Comparison of ENCODE assay signal across 9 mouse cellular contexts in genomic region chr15:101039651-101040050, GRCm38 (mm10). TPM values are rescaled to one million over a fixed set of nuclear protein-coding genes. Genes with fewer than 3 reads are reported as not detected.
DNase-seq lines count a peak whose midpoint lies in the region; ATAC-seq and TF ChIP-seq lines count a peak whose summit lies in the region.
"Had no signal": no experiment of that assay in that cellular context is flagged by ENCODE, and none has a peak within 500 bp of the region (broad histone marks: within the 10 kb centered on the region; RNA-seq: fewer than 3 reads in every experiment).

No protein-coding gene starts in this region.

- no peak for DNase-seq in intestine, embryonic 14.5 days (ENCODE audit: low spot score)
- peak; percentile 20 for DNase-seq in thymus, adult 2 months
- no peak for DNase-seq in thymus, adult 18-20 months
- no peak for DNase-seq in urinary bladder, postnatal 25 days (ENCODE audit: low spot score)
- no peak for DNase-seq in frontal cortex, postnatal 36 days (ENCODE audit: low spot score in 2 of 2)
- DNase-seq: gastrocnemius, postnatal 36 days; right cerebral cortex, adult 18-20 months had no signal

- no peaks in the 10 kb centered on the region for H3K4me1 ChIP-seq in intestine, embryonic 14.5 days (replicated peaks; ENCODE audit: control insufficient read depth, insufficient read depth, low read length)
- H3K4me1 ChIP-seq in intestine, embryonic 16.5 days (ENCODE audit: control insufficient read depth, insufficient read depth, low read length), result no peaks in the 10 kb centered on the region
- no peaks in the 10 kb centered on the region for H3K4me1 ChIP-seq in thymus, adult 2 months (replicated peaks; ENCODE audit: control insufficient read depth, insufficient read depth, low read length)
- no peaks in the 10 kb centered on the region for H3K4me1 ChIP-seq in intestine, embryonic 15.5 days (replicated peaks)

- peak overlapping the region; percentile 32; the same call in 1 of the 2 replicates for H3K4me2 ChIP-seq in intestine, embryonic 14.5 days (ENCODE audit: low read length)
- H3K4me2 ChIP-seq in intestine, embryonic 16.5 days (ENCODE audit: low read depth, low read length), result no peak overlapping the region
- 0 out of 2 replicates have a peak overlapping the region, but pooled peaks have one; percentile 25 for H3K4me2 ChIP-seq in intestine, embryonic 15.5 days (replicated peaks)

- no peak for TF ChIP-seq POLR2A in thymus, adult 2 months (IDR thresholded peaks at IDR 0.05; ENCODE audit: control insufficient read depth, extremely low read depth, insufficient read depth, low read length, poor library complexity)

- no peak overlapping the region for H3K4me3 ChIP-seq in intestine, embryonic 14.5 days (ENCODE audit: low read depth, low read length)
- H3K4me3 ChIP-seq in intestine, embryonic 16.5 days (ENCODE audit: low read length), result no peak overlapping the region
- no peak overlapping the region for H3K4me3 ChIP-seq in thymus, adult 2 months (ENCODE audit: control insufficient read depth, insufficient read depth, low read length)
- H3K4me3 ChIP-seq in intestine, embryonic 15.5 days (replicated peaks), result no peak overlapping the region

- WGBS in intestine, embryonic 14.5 days, result 51% methylated on average over 17 of the region's 17 CpGs
- WGBS in intestine, embryonic 16.5 days, result 51% methylated on average over 17 of the region's 17 CpGs
- WGBS in thymus, adult 2 months, result 45% methylated on average over 17 of the region's 17 CpGs
- 54% methylated on average over 17 of the region's 17 CpGs for WGBS in intestine, embryonic 15.5 days

- peaks cover 42% of the 10 kb centered on the region for H3K27me3 ChIP-seq in intestine, embryonic 14.5 days (replicated peaks; ENCODE audit: control insufficient read depth, insufficient read depth, low read length)
- H3K27me3 ChIP-seq in intestine, embryonic 16.5 days (replicated peaks; ENCODE audit: control insufficient read depth, insufficient read depth, low read length), result peaks cover 34% of the 10 kb centered on the region
- H3K27me3 ChIP-seq in thymus, adult 2 months (ENCODE audit: control insufficient read depth, insufficient read depth, low read length), result no peaks in the 10 kb centered on the region; the same call in 1 of the 2 replicates
- H3K27me3 ChIP-seq in intestine, embryonic 15.5 days (replicated peaks), result peaks cover 38% of the 10 kb centered on the region

- no peaks in the 10 kb centered on the region for H3K36me3 ChIP-seq in intestine, embryonic 14.5 days (ENCODE audit: control insufficient read depth, insufficient read depth, low read length)
- no peaks in the 10 kb centered on the region for H3K36me3 ChIP-seq in intestine, embryonic 16.5 days (ENCODE audit: control insufficient read depth, insufficient read depth, low read length)
- no peaks in the 10 kb centered on the region for H3K36me3 ChIP-seq in thymus, adult 2 months (ENCODE audit: control insufficient read depth, insufficient read depth, low read length)
- H3K36me3 ChIP-seq in intestine, embryonic 15.5 days, result no peaks in the 10 kb centered on the region

- no peaks in the 10 kb centered on the region for H3K9me3 ChIP-seq in intestine, embryonic 14.5 days (ENCODE audit: control insufficient read depth, low read length)
- no peaks in the 10 kb centered on the region for H3K9me3 ChIP-seq in intestine, embryonic 16.5 days (ENCODE audit: control insufficient read depth, low read length)
- H3K9me3 ChIP-seq in intestine, embryonic 15.5 days, result no peaks in the 10 kb centered on the region

- no peak overlapping the region for H3K27ac ChIP-seq in intestine, embryonic 14.5 days (ENCODE audit: low read depth)
- no peak overlapping the region for H3K27ac ChIP-seq in intestine, embryonic 16.5 days (ENCODE audit: low read length)
- no peak overlapping the region for H3K27ac ChIP-seq in thymus, adult 2 months (ENCODE audit: control insufficient read depth, insufficient read depth, low read length)
- no peak overlapping the region for H3K27ac ChIP-seq in intestine, embryonic 15.5 days

- H3K9ac ChIP-seq in intestine, embryonic 14.5 days (ENCODE audit: low read length), result no peak overlapping the region
- no peak overlapping the region for H3K9ac ChIP-seq in intestine, embryonic 16.5 days (ENCODE audit: low read depth, low read length)
- H3K9ac ChIP-seq in intestine, embryonic 15.5 days, result no peak overlapping the region

- ATAC-seq in intestine, embryonic 14.5 days (replicated peaks; ENCODE audit: low FRiP score, low TSS enrichment, low read depth), result no peak
- no peak for ATAC-seq in intestine, embryonic 16.5 days
- no peak for ATAC-seq in intestine, embryonic 15.5 days

- TF ChIP-seq CTCF in thymus, adult 2 months (IDR thresholded peaks at IDR 0.05; ENCODE audit: borderline replicate concordance, control insufficient read depth, extremely low read depth, insufficient read depth, low read length, poor library complexity), result no peak

RNA-seq across cellular contexts. Expression of gene Gm47841, which starts 7.5 kb away (rescaled TPM):
- polyA plus RNA-seq in intestine, embryonic 14.5 days (2014; fragmentation: Nextera tagmentation; extraction: Ambion mirVana), result not detected in 2 replicates
- not detected in 2 replicates for polyA plus RNA-seq in intestine, embryonic 16.5 days (2015; fragmentation: Nextera tagmentation; extraction: Ambion mirVana)
- polyA plus RNA-seq in thymus, adult 2 months (2012; rRNA removed), result not detected in 2 replicates
- polyA plus RNA-seq in intestine, embryonic 15.5 days (2015; fragmentation: Nextera tagmentation; extraction: Ambion mirVana), result not detected in 2 replicates

RNA-seq across cellular contexts. Expression of gene Fignl2, which starts 38.7 kb away (rescaled TPM):
- 0.43 and 0.55 TPM in 2 replicates for polyA plus RNA-seq in intestine, embryonic 14.5 days (2014; fragmentation: Nextera tagmentation; extraction: Ambion mirVana)
- 0.12 TPM in 2 replicates for polyA plus RNA-seq in intestine, embryonic 16.5 days (2015; fragmentation: Nextera tagmentation; extraction: Ambion mirVana)
- polyA plus RNA-seq in thymus, adult 2 months (2012; rRNA removed), result 0.86 and 1.4 TPM in 2 replicates
- 0.18 and 0.19 TPM in 2 replicates for polyA plus RNA-seq in intestine, embryonic 15.5 days (2015; fragmentation: Nextera tagmentation; extraction: Ambion mirVana)
